Mouse (Mus musculus) frontal cortex, postnatal 14 days (tissue): ENCODE results near the gene Gpkow.

Source experiments
- DNase-seq, 2 experiments: peaks; one replicate each; pipeline ENCODE4 v3.0.0; 2022; ENCODE audit warnings: low spot score in 2 of 2

Gpkow gene

DNA sequence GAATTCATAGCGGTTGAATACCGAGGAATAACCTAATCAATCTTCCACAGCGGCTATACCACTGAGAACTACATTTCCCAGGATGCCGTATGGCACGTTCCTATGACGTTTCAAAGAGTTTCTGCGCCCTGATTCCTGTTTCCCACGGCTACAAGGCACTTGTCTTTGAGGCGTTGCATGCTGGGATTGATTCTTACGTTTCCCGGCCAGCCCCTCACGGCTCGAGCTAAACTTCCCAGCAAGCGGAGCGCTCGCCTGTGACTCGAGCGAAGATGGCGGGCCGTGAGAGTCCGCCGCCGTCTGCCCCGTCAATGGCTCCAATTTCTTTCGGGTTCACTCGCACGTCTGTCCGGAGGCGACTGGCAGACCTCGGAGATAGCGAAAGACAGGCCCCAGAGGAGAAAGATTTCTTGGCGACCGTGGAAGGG is at the start of gene Gpkow:
TSS of gene Gpkow (plus strand) at position 178 of the 428 bp plus-strand sequence.
- peak; percentile 67 to 79 for DNase-seq

DNA sequence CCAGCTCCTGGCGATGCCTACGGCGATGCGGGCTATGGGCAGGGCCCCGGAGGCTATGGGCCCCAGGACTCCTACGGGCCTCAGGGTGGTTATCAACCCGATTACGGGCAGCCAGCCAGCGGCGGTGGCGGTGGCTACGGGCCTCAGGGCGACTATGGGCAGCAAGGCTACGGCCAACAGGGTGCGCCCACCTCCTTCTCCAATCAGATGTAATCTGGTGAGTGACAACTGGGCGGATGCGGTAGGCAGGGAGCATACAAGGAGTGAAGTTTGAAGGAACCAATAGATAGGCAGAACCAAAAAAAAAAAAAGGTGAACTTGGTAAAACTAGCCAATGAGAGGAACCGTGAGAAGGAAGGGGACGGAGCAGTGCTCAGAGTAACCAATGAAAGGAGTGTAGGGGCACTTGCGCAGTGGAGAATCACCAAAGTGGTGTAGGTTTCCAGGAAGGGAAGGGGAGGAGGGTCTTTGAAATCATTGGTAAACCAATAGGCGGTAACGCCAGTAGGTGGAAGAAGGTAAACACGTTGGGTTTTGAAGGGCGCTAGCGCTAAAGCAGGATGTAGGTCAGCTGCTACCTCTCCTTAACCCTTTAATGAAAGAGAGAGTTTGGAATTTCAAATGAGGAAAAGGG is 48.1 kb upstream of the Gpkow start:
- DNase-seq: peak; percentile 50 to 74

DNA sequence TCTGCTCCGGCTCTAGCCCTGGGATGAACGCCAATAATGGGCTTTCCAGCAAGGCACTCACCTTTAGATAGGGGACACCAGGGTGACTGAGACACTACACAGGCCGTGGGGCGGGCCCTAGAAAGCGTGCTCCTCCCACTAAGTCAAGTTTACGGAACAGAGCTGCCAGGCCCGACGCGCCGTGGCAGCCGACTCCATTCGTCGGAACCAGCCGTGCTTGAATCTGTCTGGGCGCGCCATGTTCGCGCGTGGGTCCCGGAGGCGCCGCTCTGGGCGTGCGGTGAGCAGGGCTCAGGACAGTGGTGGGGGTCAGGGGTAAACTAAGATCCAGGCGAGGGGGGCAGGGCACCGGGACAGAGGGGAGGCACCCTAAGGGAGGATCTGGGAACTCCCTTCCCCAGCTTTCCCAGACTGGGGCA is 39.7 kb upstream of the Gpkow start, which contains the start of gene Prickle3:
TSS of gene Prickle3 (plus strand) at position 40 of the 419 bp plus-strand sequence.
- DNase-seq: no peak

DNA sequence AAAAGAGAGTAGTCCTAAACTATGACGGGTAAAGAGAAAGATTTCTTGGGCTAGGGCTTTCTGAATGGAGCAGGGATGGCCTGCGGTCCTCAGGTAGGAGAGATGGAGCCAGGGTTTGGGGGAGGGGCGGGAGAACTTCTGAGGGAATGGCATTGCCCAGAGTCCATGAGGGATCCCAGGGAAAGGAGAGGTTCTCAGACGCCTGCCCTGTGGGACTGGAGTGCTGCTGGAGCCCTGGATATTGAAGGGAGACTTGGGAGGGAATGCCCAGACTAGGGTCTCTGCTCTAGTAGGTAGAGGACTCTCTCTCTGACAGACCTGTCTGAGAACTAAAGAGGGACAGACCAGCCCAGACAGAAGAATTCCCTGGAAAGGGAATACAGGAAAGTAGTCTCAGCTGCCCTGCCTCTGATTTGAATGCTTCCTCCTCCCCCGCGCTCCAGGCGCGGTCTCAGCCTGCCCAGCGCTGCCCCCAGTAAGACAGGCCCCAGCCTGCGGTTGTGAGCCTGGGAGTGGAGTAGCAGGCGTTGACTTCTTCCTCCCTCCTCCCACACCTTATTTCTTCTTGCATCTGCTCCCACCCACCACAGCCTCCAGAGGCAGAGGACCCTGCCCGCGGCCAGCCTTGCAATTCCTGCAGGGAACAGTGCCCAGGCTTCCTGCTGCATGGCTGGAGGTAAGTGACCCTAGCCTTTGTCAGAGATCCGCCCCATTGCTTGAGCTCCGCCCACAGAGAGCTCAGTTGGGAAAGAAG is 38.7 kb upstream of the Gpkow start:
- no peak for DNase-seq

DNA sequence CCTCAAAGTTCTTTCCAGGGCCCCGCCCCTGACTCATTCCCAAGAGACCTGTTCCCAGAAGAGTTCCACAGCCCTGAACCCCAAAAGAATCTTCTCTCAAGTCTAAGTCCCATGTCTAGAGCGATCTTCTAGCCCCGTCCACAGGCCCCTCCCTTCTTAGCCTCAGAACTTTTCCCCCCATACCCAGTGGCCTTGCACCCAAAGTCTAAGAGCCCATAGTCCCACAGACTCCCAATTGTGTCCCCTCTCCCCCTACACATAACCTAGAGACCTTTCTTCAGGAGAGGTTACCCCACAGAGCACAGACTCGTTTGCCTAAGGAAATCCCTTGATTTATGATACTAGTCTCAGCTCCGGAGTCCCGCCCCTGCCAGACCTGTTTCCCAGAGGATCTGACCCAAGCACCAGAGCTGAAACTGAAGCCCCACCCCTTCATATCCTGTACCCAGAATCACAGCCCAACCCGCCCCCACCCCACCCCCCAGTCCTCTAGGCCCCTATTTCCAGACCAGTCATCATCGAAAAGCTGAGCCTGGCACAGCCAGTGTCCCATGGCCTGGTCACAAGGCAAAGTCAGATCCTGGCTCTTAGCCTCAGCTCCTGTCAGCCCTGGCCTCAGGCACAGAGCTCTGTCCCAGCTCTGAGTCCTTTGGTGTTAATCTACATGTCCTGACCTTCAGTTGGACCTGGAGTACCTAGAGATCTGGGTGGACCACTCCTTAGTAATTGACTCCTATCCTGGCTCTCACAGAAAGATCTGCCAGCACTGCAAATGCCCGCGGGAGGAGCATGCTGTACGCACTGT is 37.9 kb upstream of the Gpkow start:
- DNase-seq: no peak

DNA sequence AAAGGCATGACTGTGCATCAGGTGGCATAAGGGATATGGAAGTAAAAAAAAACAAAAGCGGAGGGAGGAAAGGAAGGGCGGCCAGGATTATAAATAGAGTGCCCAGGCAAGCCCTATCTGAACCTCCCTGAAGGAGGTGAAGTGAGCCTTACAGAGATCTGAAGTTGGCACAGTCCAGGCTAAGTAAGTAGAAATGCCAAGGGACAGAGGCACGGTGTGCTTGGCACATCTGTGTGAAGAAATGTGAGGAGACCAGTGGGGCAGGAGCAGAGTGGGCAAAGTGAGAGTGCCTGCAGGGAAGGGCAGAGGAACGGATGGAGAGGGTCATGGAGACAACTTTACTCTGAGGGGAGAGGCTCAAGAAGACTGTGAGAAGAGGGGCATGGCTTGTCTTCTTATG is 35.8 kb upstream of the Gpkow start:
- no peak for DNase-seq

DNA sequence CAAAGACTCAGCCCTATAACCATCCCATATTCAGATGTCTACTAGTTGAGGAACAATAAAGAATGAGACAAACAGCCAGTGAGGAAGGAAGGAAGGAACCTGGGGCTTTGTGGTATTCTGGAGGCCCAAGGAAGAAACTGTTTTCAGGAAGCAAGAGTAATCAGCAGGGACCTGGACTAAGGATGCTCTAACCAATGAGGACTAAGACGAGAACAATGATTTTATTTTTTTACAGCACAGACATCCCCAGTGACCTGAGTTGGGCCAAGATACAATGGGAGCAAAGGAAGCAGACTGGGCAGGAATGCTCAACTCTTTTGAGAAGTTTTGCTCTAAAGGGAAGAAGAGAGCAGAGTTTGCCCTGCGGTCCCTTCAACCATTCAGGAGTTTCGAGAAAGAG is 34.0 kb upstream of the Gpkow start:
- DNase-seq: no peak

DNA sequence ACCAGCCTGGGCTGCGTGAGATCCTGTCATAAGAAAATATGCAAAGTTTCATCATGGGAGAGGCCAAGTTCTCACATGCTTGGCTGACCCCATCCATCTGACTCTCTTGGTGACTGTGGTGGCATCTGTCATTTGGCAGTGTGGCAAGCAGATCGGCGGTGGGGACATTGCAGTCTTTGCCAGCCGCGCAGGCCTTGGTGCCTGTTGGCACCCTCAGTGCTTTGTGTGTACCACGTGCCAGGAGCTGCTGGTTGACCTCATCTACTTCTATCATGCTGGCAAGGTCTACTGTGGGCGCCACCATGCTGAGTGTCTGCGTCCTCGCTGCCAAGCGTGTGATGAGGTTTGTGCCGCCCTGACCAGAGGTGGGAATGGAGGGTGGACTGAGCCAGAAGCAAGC is 32.1 kb upstream of the Gpkow start:
- DNase-seq: no peak

DNA sequence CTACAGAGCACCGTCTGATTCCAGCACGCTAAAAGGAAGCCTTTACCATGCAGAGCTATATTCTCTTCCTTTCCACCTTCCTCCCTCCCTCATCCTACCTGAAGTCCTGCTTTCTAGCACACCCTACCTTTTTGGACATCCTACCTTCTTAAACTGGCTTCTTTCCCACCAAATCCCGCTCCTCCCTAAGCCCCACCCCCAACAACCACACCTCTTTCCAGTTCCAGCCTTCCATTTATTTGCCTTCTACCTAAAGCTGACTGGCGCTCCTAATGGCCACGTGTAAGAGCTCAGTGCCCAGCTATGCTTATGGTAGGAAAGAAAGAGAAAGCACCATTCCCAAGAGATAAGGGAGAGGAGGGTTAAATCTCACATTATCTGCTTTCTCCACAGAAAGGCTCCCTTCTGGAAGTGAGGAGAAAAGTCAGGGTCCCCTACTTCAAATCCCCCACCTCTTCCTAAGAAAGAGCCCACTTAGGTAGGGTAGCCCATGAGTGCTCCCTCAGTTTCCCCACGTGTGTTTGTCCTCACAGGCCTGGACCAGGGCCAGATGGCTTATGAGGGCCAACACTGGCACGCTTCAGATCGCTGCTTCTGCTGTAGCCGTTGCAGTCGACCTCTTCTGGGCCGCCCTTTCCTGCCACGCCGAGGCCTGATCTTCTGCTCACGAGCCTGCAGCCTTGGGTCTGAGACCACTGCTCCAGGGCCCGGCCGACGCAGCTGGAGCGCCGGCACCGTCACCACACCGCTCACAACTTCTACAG is 31.0 kb upstream of the Gpkow start:
- DNase-seq: no peak

DNA sequence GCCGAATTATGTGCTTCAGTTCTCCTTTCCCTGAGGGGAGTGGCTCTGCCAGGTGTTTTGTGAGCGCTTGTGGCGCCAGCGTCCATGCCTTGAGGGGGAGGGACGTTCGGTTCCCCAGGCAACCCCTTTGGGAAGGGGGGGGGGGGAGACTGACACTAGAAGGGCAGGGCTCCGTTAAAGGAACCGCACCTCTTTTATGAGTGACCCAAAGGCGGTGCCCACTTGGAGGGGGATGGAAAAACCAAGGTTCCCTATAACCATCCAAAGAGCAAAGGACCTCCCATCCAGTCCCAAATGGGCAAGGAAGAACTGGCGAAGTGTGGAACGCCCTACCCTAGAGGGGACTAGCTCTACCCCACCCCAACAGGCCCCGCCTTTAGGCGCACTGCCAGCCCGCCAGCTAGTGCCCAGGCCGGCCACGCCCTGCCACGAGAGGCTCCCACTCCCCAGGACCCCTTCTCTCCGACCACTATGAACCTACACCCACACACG is 26.5 kb upstream of the Gpkow start:
- peak in 1 of 2 experiments; percentile 33 for DNase-seq

DNA sequence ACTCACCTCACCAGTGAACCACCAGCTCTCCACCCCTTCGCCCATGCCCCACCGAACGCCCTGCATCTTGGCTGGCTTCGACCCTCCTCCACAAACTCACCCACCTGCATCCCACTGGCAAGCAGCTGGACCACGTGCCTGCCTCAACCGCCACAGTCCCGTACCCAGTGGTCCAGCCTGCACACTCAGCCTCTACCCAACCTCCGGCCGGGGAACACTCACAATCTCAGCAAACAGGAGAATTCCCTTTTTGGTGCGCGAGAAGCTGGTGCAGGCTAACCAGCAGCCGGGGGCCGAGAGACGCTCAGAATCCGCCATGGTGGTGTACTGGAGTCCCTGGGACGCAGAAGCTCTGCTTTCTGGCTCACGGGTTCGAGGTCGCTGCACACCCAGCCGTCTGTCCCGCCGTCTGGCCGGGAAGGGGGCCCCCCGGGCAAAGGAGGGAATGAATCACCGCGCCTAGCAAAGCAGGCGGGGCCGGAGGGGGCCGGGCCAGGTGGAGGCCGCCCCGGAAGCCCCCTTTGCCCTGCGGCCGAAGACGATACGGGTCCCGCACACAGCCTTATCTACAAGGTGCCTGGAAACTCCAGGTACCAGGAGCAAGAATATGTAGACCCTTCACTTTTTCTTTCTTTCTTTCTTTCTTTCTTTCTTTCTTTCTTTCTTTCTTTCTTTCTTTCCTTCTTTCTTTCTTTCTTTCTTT is 25.9 kb upstream of the Gpkow start, which contains the start of gene Plp2:
TSS of gene Plp2 (minus strand) at position 470 of the 703 bp plus-strand sequence.
- DNase-seq: no peak

DNA sequence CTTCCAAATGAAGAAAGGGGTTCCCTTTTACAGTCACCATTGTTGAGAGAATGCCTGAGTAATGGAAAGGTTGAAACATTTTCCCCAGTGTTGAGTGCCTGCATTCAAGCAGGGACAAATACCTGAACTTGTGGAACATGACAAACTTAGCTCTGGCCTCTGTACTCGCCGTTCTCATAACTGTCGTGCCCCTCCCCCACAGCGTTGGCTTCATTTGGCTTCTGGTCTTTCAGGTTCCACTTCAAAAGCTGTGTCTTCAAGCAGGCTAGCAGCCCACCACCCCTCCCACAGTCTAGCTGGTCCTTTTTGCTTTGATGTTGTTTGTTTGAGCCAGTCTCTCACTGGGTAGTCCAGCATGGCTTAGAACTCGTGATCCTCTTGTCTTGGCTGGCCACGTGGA is 24.2 kb upstream of the Gpkow start:
- no peak for DNase-seq

DNA sequence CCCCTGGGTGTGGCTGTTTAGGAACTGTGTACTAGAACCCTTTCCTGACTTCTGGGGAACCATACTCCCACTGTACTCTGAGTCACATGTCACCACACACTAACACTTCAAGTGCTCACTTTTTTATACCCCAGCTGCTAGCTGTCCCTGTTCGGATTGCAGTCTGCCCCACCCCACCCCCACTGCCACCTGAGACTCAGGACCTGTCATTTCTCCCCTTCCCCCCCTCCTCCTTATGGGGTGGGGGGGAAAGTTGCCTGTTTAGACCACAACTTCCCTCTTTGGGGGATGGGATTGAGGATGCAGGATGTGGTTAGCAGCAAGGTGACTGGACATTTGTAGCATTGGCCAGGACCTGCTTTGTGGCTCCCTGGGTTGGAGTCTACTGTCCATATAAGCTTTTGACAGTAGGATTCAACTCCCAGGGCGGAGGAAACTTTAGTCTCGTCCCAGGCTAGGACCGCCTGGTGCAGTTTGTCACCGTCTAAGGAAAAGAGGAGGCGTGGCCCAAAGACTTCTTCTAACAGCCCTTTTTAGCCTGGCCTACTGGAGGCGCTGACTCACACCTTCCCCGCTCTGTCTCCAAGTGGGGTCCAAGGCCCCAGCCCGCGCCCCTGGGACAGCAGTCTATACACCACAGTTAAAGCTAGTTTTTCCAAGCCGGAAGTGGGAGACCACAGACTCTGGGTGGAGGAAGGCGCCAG is 23.2 kb upstream of the Gpkow start:
- DNase-seq: no peak

DNA sequence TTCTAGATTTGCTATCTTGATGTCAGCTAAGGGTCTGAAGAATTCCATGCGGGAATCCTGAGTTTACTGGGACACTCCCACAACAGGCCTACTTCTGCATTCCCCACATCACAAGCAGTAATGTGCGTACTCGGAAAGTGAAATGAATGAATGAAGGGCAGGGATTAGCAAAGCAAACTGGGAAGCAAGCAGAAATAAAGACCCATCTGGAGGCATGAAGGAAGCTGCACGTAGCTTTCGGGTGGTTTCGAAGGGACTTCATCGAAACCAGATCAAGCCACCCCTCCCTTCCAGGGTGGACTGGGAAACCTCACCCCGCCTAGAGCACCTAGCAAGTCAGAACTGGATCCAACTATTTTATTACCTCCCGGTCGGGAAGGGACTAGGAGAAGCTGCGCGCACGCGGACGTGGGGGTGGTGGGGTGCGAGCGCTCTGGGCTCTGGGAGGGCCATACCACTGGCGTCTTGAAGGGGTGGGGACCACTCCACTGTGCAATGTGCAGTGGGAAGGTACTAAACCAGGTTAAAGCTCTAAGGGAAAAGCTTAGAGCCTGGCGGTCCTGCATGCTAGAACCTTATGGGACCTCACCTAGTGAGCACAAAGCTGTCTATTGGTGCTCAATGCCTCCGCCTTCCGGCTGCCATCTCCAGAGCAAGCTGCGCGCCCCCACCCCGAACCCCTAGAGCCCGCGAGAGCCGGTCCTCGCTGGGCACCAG is 22.5 kb upstream of the Gpkow start:
- DNase-seq: no peak

DNA sequence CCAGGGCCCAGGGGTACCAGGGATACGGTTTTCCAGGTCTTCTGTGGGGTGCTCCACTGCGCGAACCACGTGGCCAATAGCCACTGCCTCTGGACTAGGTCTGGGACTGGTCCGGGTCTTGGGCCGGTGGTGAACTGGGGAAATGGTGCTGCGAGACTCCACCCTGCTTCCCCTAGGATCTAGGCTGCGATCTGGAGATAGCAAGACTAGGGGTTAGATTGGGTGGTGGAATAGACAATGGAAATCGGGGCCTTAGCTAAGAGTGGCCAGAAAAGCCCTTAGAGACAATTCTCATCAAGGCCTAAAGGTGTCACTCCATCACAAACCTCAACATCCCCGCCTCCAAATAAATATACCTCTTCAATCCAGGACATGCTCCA is 21.9 kb upstream of the Gpkow start:
- no peak for DNase-seq

DNA sequence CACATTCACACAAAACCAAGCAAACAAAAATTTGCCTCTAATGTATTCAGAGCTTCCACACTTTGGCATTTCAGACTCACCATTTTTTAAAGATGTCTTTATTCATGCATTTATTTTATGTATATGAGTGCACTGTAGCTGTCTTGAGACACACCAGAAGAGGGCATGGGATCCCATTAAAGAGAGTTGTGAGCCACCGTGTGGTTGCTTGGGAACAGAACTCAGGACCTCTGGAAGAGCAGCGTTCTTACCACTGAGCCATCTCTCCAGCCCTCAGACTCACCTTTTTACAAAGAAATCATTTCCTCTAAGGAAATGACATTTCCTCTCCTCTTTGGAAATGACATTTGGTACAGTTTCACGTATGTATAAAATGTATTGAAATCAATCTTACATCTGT is 17.9 kb upstream of the Gpkow start:
- DNase-seq: no peak

DNA sequence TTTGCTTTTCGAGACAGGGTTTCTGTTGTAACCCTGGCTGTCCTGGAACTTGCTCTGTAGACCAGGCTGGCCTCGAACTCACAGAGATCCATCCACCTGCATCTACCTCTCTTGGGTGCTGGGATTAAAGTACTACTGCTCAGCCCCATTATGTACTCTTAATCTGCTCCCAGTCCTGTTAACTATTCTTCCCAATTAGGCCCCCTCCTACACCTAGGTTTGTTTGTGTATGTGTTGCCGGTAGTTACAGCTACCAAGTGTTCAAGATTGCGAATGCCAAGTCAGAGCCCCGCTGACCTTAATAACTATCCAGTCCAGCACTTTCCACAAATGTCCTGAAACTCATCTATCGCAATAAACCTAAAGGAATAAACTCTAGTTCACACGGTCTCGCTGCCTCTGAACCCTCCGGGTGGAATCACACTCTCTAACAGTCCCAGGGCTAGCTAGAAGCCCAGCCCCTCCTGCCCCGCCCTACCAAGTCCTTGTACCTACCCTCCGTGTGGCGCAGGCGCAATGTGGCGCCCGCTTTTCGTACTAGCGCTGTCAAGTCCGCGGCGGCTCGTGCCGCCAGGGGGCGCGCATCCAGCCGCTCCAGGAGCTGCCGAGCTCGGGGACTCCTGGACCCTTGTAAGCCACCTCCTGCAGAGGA is 17.4 kb upstream of the Gpkow start:
- DNase-seq: peak; percentile 66 to 73

DNA sequence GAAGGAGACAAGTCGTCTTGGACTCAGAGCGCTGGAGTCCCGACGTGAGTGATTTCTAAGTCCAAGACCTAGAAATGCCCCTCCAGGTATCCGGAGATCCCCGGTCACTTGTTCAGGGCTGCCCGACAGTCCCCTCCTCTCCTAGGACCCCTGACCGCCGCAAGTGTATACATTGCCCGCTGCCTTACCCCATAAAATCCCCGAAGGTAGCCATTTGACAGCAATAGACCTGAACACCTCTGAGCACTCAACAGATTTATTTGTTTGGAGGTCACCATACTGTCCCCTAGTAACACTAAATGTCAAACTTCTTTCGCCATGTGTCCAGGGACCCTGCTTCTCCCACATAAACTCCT is 16.9 kb upstream of the Gpkow start:
- DNase-seq: no peak

DNA sequence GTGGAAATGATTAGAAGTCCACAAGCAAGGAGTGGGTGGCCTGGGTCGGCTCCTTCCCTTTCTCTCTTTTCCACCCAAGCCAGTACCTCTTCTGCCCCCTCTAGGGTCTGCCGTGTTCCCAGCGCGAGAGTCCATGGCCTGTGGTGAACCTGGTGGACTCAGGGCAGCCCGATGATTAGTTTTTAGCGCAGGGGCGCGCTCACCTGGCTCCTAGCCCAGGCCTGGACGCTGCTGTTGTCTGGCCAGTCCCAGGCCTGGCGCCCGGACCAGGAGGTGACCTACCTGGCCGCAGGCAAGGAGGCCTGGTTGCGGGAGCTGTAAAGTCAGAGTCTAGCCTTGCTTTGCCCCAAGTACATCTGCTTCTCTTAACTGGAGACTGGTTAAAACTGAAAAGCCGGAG is 16.1 kb upstream of the Gpkow start, which contains the start of gene Magix:
TSS of gene Magix (minus strand) at position 388 of the 400 bp plus-strand sequence.
- no peak for DNase-seq
